Mouse (Mus musculus): ENCODE measurements around the gene Vdr.

- TF ChIP-seq CTCF (IDR thresholded peaks at IDR 0.05; ENCODE audit: low read depth) (no peak), EP300 (IDR thresholded peaks at IDR 0.05; ENCODE audit: low read depth) (no peak)
Measured at GRCm38 (mm10) chr15:97890017-97890416, 20.4 kb downstream of the Vdr start.

Data from liver, embryonic 14.5 days (tissue).